Mouse (Mus musculus) urinary bladder, adult 18-20 months (tissue): ENCODE results near the gene Gnai2.
"Not testable (repeated sequence)": the region's sequence is repeated elsewhere in the genome, so short reads cannot be mapped to it uniquely, and the experiment has no call there.

Source experiments
- DNase-seq, 2 experiments: peaks; one replicate each; pipeline ENCODE4 v3.0.0; 2022; ENCODE audit warnings: low spot score in 2 of 2, mixed read lengths in 2 of 2

Gnai2 gene

DNA sequence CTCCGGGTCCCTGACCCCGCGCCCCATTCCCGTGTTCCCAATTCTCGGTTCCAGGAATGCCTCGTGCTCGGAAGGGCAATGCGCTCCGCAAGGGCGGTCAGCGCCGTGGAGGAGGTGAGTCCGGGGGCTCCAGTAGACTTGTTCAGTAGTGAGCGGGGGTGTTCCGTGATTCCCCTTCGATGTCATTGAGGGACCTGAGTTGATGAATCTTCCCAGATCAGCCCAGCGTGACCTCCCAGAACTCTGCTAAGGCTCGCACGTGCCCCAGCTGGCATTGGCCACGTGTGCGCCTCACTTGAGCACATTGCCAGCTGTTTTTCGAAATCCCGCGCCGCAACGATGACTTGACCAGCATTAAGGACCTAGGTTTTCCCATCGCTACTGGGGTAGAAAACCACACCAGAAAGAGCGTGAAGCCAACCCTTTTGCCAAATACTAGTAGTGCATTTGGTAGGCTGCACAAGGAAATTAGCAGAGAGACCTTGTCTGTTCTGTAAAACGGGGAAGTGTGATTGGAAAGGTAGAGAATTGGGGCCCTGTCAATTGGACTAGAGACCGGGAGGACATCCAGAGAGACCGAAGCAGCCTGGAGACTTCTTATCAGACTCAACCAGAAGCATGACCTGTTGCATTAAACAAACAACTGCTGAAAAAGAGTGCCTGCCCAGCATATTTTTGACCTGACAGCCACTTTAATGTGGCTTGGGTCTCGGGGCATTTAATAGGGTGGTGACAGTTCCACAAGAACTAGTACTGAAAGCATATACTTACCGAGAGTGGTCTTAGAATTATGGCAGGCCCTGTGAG is 47.1 kb downstream of the Gnai2 start:
- no peak for DNase-seq

DNA sequence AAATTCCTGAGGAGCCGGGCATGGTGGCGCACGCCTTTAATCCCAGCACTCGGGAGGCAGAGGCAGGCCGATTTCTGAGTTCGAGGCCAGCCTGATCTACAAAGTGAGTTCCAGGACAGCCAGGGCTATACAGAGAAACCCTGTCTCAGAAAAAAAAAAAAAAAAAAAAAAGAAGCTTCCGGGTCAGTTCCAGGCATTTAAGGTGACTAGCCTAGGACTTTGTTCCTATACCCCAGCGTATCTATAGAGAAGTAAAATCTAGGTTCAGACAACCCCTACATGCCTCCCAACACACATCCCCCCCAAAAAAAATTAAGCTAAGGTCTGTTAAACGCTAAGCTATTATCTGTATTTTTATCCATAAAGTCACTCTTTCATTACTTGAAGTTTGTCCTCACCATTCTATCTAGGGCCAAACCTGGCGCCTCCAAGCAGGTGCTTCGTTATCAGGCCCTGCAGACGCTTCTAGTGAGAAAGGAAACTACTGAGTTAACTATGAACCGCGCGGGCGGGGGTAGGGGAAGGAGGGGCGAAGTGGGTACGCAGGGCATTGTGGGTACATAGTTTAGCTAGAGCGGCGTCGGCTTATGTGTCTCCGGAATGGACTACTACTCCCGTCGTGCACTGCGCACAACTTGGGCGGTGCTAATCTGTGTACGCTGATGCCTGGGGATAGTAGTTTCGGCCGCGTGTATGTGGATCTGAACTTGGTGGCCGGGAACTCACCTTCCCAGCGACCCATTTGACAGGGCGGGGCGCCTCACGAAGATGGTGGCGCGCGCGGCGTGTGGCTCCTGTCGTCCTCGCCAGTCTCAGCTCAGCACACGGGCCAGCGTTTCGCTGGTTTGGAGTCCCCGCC is 48.0 kb downstream of the Gnai2 start, which contains the start of gene Ifrd2:
Gene Ifrd2, plus strand, starts transcription at position 669 of the 859 bp plus-strand sequence.
- peak; percentile 93 to 97 for DNase-seq

DNA sequence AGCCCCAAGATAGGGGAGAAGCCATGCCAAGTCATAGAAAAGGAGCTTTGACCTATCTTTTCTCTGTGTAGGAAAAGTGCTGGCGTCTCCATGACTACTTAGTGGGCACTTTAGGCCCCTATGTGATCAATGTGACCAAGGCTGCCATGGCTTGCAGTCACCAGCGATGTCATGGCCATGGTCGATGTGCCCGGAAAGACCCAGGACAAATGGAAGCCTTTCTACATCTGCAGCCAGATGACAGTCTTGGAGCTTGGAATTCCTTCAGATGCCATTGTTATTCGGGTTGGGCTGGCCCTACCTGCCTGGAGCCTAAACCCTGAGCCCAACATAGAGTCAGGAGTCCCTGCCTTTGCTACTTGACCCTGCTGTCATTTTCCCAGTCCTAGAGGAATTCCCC is 48.7 kb downstream of the Gnai2 start:
- DNase-seq: no peak

DNA sequence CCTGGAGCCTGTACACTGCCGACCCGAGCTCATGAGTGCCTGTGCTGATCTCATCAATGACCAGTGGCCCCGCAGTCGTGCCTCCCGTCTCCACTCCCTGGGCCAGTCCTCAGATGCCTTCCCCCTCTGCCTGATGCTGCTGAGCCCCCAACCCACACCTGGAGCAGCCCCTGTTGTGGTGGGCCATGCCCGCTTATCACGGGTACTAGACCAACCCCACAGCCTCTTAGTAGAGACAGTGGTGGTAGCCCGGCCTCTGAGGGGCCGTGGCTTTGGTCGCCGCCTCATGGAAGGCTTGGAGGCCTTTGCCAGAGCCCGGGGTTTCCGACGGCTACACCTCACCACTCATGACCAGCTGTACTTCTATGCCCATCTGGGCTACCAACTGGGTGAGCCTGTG is 52.0 kb downstream of the Gnai2 start:
- DNase-seq: no peak

DNA sequence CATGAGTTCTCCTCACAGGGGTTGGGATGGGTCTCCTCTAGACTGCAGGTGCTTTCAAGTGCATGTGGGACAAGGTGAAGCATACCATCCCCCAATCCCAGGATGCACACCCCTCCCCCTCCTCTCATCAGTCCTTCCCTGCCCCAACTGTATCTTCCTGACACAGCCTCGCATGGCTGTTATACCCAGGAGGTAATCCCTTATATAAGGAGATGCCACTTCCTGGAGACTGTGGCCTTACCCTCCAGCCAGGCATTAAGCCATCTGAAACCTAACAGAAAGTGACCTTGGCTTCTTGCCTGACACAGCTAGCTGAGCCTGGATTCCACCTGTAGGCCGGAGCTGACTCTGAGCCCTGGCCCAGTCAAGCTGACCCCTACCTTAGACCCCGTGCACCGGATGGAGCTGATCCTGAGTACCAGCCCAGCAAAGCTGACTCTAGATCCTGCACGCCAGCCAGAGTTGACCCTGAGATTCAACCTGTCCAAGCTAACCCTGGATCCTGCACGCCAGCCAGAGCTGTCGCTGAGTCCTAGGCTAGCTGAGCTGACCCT is 52.6 kb downstream of the Gnai2 start:
- no peak for DNase-seq

DNA sequence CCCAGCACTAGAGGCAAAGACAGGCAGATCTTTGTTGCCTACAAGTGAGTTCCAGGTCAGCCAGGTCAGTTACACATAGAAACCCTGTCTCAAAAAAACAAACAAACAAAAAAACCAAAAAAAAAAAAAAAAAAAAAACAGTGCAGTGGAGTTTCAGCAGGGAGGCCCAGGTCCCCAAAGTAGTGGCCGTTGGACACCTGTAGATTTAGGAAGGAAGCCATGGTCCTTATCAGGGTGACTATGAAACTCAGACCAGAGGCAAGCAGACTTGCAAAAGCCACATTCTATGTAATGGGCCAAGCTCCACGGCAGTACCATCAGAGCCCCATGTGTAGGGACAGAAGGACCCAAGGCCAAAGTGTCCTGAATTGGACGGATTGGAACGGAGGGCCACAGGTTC is 53.6 kb downstream of the Gnai2 start:
- DNase-seq: no peak

DNA sequence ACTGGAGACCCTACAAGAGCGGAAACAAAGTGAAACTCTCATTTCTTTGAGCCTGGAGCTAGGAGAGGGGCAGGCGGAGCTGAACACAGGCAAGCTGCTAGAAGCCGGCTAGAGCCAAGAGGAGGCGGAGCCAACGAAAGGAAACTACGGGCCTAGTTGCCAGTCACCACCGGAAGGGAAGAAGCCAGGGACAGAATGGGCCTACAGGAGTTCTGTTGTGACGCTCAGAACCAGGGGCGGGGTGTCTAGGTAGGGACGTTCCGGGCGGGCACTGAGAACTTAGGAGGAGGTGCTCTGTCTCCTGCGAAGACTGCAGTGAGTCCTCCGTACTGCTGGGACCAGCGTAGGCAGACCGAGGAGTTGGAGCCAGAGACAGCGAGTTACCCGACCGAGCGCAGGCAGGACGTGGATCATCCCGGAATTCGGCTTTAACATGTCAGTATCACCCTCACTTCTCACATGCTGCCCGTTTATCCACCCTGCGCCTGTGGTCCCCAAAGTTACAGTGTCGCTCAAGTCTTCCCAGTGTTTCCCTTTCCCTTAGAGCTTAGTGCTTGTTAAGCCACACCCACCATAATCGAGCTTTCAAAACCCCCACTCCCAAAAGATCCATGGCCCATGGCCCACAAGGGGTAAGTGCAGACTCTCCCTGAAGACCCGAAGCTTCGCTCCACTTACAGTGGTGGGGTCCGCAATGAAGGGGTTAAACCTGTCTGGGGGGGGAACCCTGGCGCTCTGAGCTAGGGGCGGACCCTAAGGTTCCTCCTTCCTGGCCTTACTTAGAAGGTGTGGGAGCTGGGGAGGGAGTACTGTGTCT is 54.5 kb downstream of the Gnai2 start, which contains the start of gene Hyal3:
Gene Hyal3, plus strand, starts transcription at position 318 of the 817 bp plus-strand sequence.
- peak; percentile 82 to 91 for DNase-seq

DNA sequence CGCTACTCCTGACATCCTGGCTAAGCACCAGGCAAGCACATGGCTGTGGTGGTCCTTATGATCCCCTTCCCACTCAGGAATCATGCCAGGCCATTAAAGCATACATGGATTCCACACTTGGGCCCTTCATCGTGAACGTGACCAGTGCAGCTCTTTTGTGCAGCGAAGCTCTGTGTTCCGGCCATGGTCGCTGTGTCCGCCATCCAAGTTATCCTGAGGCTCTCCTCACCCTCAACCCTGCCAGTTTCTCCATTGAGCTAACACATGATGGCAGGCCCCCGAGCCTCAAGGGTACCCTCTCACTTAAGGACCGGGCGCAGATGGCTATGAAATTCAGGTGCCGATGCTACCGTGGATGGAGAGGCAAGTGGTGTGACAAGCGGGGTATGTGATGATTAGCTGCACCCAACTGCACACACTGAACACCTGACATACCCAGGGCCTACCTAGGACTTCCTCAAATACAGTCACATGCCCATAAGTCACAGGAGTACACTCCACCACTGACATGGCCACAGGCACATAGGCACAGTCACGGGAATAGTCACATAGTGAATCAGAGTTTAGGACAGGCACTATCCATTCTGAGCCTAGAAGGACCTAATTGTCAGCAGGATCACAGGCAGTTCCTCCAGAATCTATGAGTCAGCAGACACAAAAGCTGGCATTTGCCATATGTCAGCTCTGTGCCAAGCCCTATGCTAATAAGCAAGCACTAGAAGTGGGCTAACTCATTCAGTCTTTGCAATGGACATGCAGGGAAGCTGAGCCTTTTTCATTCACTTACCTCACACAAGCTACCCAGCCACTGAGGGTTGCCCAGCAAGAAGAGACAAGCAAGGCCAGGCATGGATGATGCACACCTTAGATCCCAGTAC is 55.9 kb downstream of the Gnai2 start:
- DNase-seq: no peak

DNA sequence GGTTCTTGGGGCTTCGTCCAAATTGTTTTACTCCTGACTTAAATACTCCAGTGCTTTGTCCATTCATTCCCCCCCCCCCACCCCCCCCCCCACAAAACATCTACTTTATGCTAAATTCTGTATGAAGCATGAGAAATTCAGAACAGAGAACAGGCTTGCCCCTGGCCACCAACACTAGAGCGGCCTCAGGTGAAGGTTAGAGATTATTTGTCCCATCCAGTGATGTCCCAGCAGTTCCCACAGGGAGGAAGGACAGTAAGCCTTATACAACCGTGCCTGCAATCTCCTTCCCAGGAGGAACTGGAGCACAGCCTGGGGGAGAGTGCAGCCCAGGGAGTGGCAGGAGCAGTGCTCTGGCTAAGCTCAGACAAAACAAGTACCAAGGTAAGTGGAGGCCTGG is 56.6 kb downstream of the Gnai2 start, which contains the start of gene Naa80:
Gene Naa80, plus strand, starts transcription at position 301 of the 400 bp plus-strand sequence.
- no peak for DNase-seq

DNA sequence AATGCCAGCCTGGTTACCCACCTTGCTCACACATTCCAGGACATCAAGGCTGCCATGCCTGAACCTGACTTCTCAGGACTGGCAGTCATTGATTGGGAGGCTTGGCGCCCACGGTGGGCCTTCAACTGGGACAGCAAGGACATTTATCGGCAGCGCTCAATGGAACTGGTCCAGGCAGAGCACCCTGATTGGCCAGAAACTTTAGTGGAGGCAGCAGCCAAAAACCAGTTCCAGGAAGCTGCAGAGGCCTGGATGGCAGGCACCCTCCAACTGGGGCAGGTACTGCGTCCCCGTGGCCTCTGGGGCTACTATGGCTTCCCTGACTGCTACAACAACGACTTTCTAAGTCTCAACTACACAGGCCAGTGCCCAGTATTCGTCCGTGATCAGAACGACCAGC is 57.3 kb downstream of the Gnai2 start:
- DNase-seq: no peak

DNA sequence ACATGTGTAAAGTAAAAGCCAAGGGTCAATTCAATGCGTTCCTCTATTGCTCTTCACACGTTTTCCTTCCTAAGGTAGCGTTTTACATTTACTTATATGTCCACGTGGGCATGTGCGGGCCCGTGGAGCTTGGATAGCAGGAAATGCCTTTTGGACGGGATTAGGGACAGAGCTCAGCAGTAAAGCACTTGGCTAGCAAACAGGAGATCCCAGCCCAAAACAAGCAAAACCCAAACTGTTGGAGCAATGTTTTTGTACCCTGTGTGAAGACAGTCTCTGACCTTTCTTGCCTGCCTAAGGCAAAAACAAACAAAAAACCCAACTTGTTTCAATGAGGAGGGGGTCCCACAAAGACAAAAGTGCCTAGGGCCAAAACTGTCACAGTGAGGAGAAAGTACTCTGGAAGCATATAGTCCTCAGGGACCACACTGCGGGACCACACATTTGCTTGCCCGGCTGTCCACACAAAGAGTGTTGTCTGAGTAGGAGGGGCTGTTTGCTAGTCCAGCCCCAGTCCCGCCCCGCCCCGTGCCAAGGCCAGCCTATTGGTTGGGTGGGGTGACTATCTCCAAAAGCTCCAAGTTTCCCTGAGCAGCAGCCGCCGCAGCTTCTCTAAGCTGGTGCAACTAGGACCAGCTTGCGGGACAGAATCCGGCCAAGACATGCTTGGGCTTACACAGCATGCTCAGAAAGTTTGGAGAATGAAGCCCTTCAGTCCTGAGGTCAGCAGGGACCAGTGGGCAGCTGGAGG is 58.6 kb downstream of the Gnai2 start, which contains the start of gene Hyal1:
Gene Hyal1, plus strand, starts transcription at position 571 of the 751 bp plus-strand sequence.
- DNase-seq: peak; percentile 82 to 83

DNA sequence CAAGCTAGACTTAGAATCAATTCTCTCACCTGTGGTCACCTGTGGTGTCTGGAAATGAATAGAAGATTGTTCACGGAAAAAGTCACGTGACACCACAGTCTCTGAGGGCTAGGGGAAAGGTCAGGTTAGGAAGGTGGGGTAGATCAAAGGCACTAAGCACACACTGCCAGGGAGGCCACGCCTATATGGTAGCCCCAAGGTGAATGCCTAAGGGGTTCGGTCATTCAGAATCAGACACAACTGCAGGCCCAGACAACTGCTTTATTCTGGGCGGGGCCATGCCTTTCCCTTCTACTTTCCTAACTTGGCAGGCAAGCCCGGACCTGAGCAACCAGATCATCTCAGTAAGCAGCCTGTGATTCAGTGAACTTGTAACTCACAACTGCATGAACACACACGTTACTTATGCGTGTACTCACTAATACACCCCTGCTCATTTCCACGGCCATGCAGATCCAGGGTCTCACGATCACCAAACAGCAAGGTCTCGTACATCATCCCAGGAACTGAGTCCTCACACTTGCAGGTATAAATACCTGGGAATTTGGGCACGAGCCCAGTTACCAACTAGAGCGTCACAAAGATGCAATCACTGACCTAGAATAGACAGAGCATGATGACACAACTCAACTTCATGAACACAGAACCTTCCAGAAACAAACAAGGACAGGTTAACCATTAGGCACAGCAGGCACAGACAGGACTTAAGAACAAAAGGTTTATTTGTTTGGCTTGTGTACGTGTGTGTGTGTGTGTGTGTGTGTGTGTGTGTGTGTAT is 59.4 kb downstream of the Gnai2 start:
- DNase-seq: peak; percentile 57 to 83

DNA sequence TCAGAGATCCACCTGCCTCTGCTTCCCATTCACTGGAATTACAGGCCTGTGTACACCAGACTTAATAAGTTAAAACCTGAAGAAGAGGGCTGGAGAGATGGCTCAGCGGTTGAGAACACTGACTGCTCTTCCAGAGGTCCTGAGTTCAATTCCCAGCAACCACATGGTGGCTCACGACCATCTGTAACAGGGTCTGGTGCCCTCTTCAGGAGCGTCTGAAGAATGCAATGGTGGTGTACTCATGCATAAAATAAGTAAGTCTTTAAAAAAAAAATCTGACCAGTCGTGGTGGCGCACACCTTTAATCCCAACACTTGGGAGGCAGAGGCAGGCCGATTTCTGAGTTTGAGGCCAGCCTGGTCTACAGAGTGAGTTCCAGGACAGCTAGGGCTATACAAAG is 61.4 kb downstream of the Gnai2 start:
- DNase-seq: not testable (repeated sequence)

DNA sequence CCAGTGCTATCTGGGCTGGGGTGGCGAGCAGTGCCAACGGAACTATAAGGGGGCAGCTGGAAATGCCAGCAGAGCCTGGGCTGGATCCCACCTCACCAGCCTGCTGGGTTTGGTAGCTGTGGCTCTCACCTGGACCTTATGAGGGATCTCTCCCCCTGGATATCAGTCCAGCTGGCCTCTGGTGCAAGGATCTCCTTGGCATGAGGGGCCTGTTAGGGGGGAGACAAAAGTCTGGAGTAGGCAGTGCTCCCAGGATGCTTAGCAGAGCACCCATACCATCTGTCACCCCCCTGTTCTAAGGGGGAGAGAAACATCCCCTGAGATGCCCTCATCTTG is 62.9 kb downstream of the Gnai2 start:
- DNase-seq: no peak

DNA sequence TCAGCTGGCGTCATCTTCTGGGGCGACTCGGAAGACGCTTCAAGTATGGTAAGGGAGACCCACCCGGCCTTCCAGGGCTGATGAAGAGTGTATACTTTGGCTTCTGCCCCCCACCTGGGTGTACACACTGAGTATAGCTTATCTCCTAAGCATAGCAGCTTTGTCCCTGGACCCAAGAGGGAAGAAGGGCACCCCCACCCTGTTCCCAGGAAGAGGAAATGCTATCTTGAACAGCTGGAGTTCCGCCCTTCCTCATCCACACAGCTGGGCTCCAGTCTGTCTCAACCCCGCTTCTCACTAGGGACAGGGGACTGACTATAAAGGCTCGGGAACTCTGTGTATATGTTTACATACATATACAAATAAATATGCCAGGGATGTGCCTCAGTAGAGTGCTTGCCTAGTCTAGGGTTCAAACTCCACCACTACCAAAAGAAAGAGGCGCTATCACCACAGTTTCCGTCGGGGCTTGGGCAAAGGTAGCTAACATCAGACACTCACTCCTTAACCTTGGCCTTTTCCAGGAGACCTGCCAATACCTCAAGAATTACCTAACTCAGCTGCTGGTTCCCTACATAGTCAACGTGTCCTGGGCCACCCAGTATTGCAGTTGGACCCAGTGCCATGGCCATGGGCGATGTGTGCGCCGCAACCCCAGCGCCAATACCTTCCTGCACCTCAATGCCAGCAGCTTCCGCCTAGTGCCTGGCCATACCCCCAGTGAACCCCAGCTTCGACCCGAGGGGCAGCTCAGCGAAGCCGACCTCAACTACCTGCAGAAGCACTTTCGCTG is 63.4 kb downstream of the Gnai2 start:
- no peak for DNase-seq

DNA sequence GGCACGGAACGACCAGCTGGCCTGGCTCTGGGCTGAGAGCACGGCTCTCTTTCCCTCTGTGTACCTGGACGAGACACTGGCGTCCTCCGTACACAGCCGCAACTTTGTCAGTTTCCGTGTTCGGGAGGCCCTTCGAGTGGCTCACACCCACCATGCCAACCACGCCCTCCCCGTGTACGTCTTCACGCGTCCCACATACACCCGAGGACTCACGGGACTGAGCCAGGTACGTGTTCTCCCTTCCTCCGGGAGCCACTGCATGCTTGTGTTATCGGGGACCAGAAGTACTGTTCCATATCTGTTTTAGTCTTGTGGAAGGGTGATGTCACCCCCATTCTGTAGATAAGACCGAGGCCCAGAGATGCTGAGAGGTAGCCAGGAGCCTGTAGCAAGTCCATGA is 64.3 kb downstream of the Gnai2 start:
- DNase-seq: peak in 1 of 2 experiments; percentile 41

DNA sequence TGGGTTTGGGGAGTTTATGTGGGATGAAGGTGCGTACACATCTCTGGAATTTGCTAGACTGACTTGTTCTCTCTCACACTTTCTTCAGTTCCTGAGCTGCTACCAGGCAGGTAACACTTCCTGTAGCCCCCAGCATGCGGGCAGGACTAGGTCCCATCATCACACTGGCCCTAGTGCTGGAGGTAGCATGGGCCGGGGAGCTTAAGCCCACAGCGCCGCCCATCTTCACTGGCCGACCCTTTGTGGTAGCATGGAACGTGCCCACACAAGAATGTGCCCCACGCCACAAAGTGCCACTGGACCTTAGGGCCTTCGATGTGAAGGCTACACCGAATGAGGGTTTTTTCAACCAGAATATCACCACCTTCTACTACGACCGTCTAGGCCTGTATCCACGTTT is 65.2 kb downstream of the Gnai2 start:
- peak in 1 of 2 experiments; percentile 33 for DNase-seq

DNA sequence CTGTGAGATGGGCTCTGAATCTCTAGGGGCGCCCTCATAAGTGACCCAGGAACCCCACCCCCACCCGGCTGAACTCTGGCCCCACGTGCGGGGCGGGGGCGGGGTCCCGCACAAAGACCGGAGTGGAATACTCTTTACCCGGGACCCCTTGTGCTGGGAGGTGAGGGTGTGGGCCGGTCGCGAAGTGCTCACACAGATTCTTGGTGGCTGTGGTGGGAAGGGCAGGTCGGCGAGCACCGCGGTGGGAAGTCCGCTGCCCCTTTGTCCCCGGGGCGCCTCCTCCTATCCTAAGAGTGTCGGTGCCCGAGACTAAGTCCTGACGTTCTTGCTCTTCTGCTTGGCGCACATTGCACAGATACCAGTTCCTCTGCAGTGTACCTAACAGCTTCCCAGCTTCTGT is 65.9 kb downstream of the Gnai2 start:
- DNase-seq: no peak
